Mouse (Mus musculus) heart, embryonic 15.5 days (tissue): ENCODE data around the gene Themis3. TPM values are rescaled to one million over a fixed set of nuclear protein-coding genes. Genes with fewer than 3 reads are reported as not detected.

ENCODE experiments used
- ATAC-seq: fragments of 200-750 bp; cut with Nextera tagmentation; replicated peaks from 2 replicates; pipeline ENCODE4 v1.8.0; 2017; ENCODE audit warnings: low read depth, moderate TSS enrichment; ENCODE audit not compliant: insufficient number of reproducible peaks, insufficient read depth, low FRiP score
- H3K27ac ChIP-seq: fragments of 300-500 bp; sonication (generic); 2 replicates; pipeline ENCODE4 v1.5.1; 2015; ENCODE audit warnings: mild to moderate bottlenecking, inconsistent platforms
- H3K27me3 ChIP-seq: fragments of 300-500 bp; sonication (generic); 2 replicates; pipeline ENCODE4 v1.6.1; 2015; ENCODE audit warnings: inconsistent platforms
- H3K36me3 ChIP-seq: fragments of 300-500 bp; sonication (generic); 2 replicates; pipeline ENCODE4 v1.6.1; 2015; ENCODE audit warnings: mild to moderate bottlenecking, inconsistent platforms
- H3K4me1 ChIP-seq: fragments of 300-500 bp; sonication (generic); replicated peaks from 2 replicates; pipeline ENCODE4 v1.6.1; 2015; ENCODE audit warnings: inconsistent platforms
- H3K4me2 ChIP-seq: fragments of 300-500 bp; sonication (generic); 2 replicates; pipeline ENCODE4 v1.6.1; 2015; ENCODE audit warnings: inconsistent platforms, mild to moderate bottlenecking, moderate library complexity
- H3K4me3 ChIP-seq: fragments of 300-500 bp; sonication (generic); 2 replicates; pipeline ENCODE4 v1.5.1; 2015; ENCODE audit warnings: mild to moderate bottlenecking, inconsistent platforms
- H3K9ac ChIP-seq: fragments of 300-500 bp; sonication (generic); 2 replicates; pipeline ENCODE4 v1.6.1; 2015; ENCODE audit warnings: mild to moderate bottlenecking, inconsistent platforms
- H3K9me3 ChIP-seq: fragments of 300-500 bp; sonication (generic); replicated peaks from 2 replicates; pipeline ENCODE4 v1.6.1; 2016; ENCODE audit warnings: inconsistent platforms
- WGBS: fragments of 180-500 bp; shearing (Covaris S2); methylation state at CpG from one replicate; pipeline ENCODE4 v1.1.7; 2015; ENCODE audit warnings: mixed read lengths; 5-methylcytosine and 5-hydroxymethylcytosine counted together
- polyA plus RNA-seq: library from polyadenylated mRNA; unstranded; fragments of >200 nt; fragmentation: Nextera tagmentation; extraction: Ambion mirVana; gene quantifications from 2 replicates; pipeline ENCODE4 v1.2.1, GENCODE M21; 2015

Themis3 gene
- polyA plus RNA-seq, 1 experiment from 2014 or later: 0.05 TPM

DNA sequence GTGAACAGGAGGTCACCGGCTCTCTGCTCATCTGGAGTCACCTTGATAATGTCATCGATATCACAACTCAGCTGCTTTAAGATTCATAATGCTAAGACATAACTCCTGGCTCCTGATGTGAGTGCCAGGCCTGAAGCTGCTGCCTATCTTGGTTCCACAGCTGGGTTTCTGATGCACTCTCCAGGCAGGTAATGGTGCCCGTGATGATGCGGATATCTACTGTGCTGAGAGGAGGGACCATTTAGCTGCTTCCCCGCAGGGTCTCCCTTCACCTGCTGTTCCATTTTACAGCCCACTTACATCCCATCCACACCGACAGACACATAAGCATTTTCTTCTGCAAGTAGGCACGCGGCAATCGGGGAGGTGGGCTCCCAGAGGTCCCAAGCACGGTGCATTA lies 7.7 kb downstream of the Themis3 start:
- no peak overlapping the region for H3K4me2 ChIP-seq
- no peak overlapping the region for H3K27ac ChIP-seq
- 82% methylated on average over 10 of the region's 10 CpGs for WGBS
- no peaks in the 10 kb centered on the region for H3K27me3 ChIP-seq
- 0 out of 2 replicates have a peak, but pooled peaks cover 4% of the 10 kb centered on the region for H3K4me1 ChIP-seq
- no peaks in the 10 kb centered on the region for H3K9me3 ChIP-seq
- H3K36me3 ChIP-seq: no peaks in the 10 kb centered on the region
- ATAC-seq: no peak
- no peak overlapping the region for H3K4me3 ChIP-seq
- H3K9ac ChIP-seq: no peak overlapping the region

DNA sequence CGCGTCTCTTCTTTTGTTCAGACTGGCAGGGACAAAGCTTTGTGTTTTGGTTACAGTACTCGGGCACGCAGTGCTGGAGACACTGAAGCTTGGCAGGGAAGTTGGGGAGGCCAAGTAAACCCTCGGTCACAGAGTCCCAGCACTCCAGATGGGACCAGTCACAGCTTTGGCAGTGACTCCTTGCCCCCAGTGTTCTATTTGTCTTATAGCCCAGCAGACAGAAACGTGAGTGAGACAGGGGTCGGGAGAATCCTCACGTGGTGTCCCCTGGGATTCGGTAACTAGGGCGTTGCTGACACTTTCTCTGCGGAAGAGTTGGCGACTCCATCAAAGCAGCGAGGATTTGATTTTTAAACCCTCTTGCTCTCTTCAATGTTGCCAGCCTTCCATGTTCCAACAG lies 8.3 kb downstream of the Themis3 start:
- ATAC-seq: no peak
- no peak overlapping the region for H3K4me2 ChIP-seq
- WGBS: 73% methylated on average over 13 of the region's 13 CpGs

DNA sequence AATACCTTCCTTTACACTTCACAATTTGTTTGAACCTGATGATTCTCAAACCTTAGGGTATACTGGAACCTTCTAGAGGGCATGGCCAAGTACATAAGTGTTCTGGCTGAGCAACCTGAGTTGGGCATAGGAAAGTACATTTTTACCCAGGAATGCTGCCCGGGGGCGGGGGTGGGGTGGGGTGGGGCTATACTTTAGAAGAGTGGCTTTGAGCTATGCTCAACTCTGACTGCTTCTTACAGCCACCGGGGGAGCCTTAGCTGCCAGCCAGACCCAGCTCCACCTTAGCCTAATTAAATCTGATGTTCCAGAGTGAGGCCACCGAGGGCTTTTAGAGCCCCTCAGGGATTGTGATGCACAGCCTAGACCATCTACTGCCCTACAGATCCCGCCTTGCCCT lies 13.4 kb downstream of the Themis3 start:
- ATAC-seq: no peak

More for the DNA sequence above, 8.3 kb downstream of the Themis3 start:
- Histone ChIP-seq H3K27ac (no peak overlapping the region), H3K27me3 (no peaks in the 10 kb centered on the region), H3K36me3 (no peaks in the 10 kb centered on the region), H3K4me3 (no peak overlapping the region), H3K9ac (no peak overlapping the region), H3K9me3 (no peaks in the 10 kb centered on the region), H3K4me1 (0 out of 2 replicates have a peak, but pooled peaks cover 4% of the 10 kb centered on the region)

DNA sequence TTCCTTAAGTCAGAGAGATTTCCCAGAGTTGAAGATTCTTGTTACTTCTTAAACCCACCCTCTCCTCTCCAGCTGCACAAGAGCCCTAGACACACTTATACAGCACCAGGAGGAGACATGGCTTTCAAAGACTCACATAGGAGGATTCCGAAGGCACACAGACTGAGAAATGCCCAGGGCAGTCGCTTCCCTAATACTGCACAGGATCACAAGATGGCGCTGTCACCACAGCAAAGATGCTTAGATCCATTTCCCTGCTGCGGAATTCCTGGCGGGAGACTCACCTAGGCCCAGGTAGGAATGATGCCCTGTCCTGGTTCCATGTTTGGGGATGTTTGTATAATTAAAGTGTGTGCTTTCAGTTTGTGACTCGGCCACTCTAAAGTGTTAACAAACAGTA lies 16.4 kb downstream of the Themis3 start:
- Histone ChIP-seq H3K9me3 (no peaks in the 10 kb centered on the region), H3K9ac (no peak overlapping the region), H3K36me3 (no peaks in the 10 kb centered on the region), H3K4me3 (no peak overlapping the region), H3K4me2 (no peak overlapping the region), H3K4me1 (no peaks in the 10 kb centered on the region), H3K27ac (no peak overlapping the region), H3K27me3 (0 out of 2 replicates have a peak, but pooled peaks cover 4% of the 10 kb centered on the region)
- WGBS: 15% methylated on average over 6 of the region's 6 CpGs
- ATAC-seq: no peak

More for the DNA sequence above, 13.4 kb downstream of the Themis3 start:
- Histone ChIP-seq H3K4me2 (no peak overlapping the region), H3K27ac (no peak overlapping the region), H3K4me3 (no peak overlapping the region), H3K27me3 (0 out of 2 replicates have a peak, but pooled peaks cover 4% of the 10 kb centered on the region), H3K4me1 (no peaks in the 10 kb centered on the region), H3K9ac (no peak overlapping the region), H3K9me3 (no peaks in the 10 kb centered on the region), H3K36me3 (no peaks in the 10 kb centered on the region)
- WGBS: 67% methylated on average over 5 of the region's 5 CpGs

DNA sequence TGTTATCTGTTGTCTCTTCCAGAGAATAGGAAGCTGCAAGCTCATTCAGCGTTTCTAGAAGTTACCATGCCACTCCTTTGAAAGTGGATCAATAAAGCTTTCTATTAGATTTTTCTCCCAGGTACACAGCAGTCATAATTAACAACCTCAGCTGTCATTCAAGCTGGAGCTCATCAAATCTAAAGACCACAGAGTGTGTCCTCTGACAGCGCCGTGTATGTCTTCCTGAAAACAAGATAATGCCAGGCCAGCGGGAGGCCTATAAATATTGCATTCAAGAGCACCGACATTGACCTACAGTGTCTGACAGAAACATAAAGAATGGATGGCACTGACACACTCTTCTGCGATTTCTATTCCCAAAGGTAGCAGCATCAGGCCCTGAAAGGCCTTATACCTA lies 16.9 kb downstream of the Themis3 start:
- Histone ChIP-seq H3K9me3 (no peaks in the 10 kb centered on the region), H3K27me3 (0 out of 2 replicates have a peak, but pooled peaks cover 4% of the 10 kb centered on the region), H3K36me3 (no peaks in the 10 kb centered on the region), H3K9ac (no peak overlapping the region), H3K27ac (no peak overlapping the region), H3K4me3 (no peak overlapping the region), H3K4me2 (no peak overlapping the region), H3K4me1 (no peaks in the 10 kb centered on the region)
- 68% methylated on average over 6 of the region's 6 CpGs for WGBS
- ATAC-seq: no peak

DNA sequence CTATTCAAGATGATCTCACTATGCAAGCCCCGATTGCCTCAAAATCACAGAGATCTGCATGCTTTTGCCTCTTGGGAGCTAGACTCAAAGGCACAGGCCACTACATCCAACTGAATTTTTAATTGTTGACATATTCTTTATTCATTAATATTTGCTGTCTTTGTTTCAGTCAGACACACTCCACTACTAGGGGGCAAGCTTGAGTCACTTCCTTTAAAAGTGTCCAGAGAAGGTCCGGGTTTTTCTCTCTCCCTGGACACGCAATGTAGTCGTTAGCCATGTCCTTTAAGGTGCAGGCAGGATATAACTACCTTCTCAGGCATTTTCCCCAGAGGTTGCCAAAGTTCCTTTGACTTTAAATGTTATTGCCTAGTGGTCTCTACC lies 21.8 kb downstream of the Themis3 start:
- no peak for ATAC-seq
- no peaks in the 10 kb centered on the region for H3K36me3 ChIP-seq
- no peak overlapping the region for H3K4me2 ChIP-seq
- no peaks in the 10 kb centered on the region for H3K27me3 ChIP-seq
- whole genome bisulfite sequencing: 62% methylated on average over 4 of the region's 4 CpGs
- H3K9me3 ChIP-seq: no peaks in the 10 kb centered on the region
- H3K4me3 ChIP-seq: no peak overlapping the region
- no peak overlapping the region for H3K27ac ChIP-seq
- H3K9ac ChIP-seq: no peak overlapping the region
- no peaks in the 10 kb centered on the region for H3K4me1 ChIP-seq

DNA sequence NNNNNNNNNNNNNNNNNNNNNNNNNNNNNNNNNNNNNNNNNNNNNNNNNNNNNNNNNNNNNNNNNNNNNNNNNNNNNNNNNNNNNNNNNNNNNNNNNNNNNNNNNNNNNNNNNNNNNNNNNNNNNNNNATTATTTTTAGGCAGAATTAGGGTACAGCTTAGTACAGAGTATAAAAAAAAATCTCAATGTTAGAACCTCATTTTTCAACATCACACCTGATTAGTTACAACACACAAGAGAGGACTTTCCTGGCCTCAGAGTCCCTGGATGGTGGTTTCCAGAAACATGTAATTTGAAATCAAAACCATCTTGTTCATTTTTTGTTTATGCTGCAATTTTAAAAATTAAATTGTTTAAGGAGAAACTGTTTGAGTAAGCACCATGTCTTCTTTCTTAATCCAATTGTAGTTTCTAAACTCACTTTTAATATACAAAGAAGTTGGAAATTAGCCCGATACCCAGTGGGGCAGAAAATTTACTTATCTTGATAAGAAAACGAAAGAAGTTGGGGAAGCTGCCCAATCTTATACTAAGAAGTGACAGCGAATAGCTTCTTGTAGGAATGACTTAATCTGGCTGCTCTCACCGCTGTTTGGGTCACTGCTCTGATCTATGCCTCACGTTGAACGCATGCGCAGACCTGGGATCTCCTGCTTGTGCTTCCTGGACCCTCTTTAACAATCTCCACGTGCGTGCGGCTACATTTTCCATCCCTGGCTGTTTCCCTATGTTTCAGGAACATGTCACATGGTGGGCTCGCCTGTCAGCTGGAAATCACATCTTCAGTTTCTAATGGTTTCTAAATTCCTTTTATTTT lies 22.4 kb downstream of the Themis3 start:
- H3K9ac ChIP-seq: no peak overlapping the region
- H3K9me3 ChIP-seq: no peaks in the 10 kb centered on the region
- WGBS: 67% methylated on average over 11 of the region's 11 CpGs
- no peak overlapping the region for H3K4me3 ChIP-seq
- no peaks in the 10 kb centered on the region for H3K4me1 ChIP-seq
- H3K4me2 ChIP-seq: no peak overlapping the region
- H3K36me3 ChIP-seq: no peaks in the 10 kb centered on the region
- ATAC-seq: no peak
- no peak overlapping the region for H3K27ac ChIP-seq
- no peaks in the 10 kb centered on the region for H3K27me3 ChIP-seq

DNA sequence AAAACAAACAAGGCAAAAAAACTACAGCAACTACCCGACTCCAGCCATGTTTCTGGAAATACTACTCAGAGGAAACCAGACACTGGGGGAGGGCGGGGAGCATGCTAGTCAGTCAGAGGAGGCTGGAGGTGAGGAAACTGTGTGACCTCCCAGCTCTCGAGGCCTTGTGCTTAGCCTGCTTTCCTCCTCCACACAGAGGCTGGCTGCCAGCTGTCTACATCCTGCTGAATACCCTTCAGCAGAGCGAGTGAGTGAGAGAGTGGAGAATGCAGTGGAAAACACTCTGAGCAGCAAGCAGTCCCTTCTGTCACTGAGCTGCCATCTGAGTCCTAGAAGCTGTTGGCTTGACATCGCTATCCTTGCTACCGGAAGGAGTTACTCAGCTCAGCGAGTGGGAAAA lies 30.2 kb downstream of the Themis3 start:
- WGBS: 53% methylated on average over 7 of the region's 7 CpGs
- H3K27ac ChIP-seq: no peak overlapping the region
- H3K4me2 ChIP-seq: no peak overlapping the region
- no peaks in the 10 kb centered on the region for H3K36me3 ChIP-seq
- no peaks in the 10 kb centered on the region for H3K4me1 ChIP-seq
- ATAC-seq: peak; percentile 72
- H3K27me3 ChIP-seq: no peaks in the 10 kb centered on the region
- no peak overlapping the region for H3K9ac ChIP-seq
- no peaks in the 10 kb centered on the region for H3K9me3 ChIP-seq
- no peak overlapping the region for H3K4me3 ChIP-seq

DNA sequence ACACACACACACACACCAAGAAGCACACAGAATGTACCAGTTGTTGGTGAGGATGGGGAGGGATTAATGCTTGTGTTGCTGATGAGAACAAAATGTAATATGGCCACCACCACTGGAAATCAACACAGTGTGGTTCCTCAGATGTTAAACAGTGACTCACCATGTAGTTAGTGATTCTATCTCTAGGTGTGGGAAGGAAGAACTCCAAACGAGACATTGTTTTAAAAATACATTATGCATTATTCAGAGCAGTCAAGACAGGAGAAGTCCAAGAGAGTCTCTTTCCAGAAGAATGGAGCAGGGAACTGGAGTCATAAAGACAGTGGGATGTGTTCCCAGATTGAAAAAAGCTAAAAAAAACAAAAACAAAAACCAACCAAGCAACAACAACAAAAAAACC lies 30.9 kb downstream of the Themis3 start:
- no peak overlapping the region for H3K4me2 ChIP-seq
- H3K4me3 ChIP-seq: no peak overlapping the region
- no peak overlapping the region for H3K27ac ChIP-seq
- no peak for ATAC-seq
- H3K4me1 ChIP-seq: no peaks in the 10 kb centered on the region
- H3K27me3 ChIP-seq: no peaks in the 10 kb centered on the region
- no peak overlapping the region for H3K9ac ChIP-seq
- no peaks in the 10 kb centered on the region for H3K9me3 ChIP-seq
- 23% methylated on average over 1 of the region's 1 CpGs for WGBS
- no peaks in the 10 kb centered on the region for H3K36me3 ChIP-seq

DNA sequence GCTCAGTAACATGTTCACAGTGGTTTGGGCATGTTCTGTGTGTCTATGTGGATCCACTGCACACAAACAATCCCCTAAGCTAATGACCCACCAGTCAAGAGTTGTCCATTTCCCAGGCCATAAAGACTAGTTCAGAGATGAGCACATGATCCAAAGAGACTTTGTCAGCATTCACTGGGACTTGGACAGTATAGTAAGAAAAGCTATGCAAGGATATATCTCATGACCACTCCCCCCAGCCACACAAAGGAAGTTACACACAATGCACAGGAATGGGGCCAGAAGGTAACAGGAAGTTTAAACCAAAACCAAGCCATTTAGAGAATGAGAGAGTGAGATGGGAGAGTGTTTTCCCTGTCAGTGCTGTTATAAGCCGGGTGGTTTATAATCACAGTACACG lies 33.0 kb downstream of the Themis3 start:
- no peaks in the 10 kb centered on the region for H3K27me3 ChIP-seq
- H3K4me3 ChIP-seq: no peak overlapping the region
- no peaks in the 10 kb centered on the region for H3K9me3 ChIP-seq
- no peaks in the 10 kb centered on the region for H3K4me1 ChIP-seq
- H3K4me2 ChIP-seq: no peak overlapping the region
- no peak overlapping the region for H3K9ac ChIP-seq
- WGBS: 55% methylated on average over 2 of the region's 2 CpGs
- H3K36me3 ChIP-seq: no peaks in the 10 kb centered on the region
- ATAC-seq: no peak
- H3K27ac ChIP-seq: no peak overlapping the region

DNA sequence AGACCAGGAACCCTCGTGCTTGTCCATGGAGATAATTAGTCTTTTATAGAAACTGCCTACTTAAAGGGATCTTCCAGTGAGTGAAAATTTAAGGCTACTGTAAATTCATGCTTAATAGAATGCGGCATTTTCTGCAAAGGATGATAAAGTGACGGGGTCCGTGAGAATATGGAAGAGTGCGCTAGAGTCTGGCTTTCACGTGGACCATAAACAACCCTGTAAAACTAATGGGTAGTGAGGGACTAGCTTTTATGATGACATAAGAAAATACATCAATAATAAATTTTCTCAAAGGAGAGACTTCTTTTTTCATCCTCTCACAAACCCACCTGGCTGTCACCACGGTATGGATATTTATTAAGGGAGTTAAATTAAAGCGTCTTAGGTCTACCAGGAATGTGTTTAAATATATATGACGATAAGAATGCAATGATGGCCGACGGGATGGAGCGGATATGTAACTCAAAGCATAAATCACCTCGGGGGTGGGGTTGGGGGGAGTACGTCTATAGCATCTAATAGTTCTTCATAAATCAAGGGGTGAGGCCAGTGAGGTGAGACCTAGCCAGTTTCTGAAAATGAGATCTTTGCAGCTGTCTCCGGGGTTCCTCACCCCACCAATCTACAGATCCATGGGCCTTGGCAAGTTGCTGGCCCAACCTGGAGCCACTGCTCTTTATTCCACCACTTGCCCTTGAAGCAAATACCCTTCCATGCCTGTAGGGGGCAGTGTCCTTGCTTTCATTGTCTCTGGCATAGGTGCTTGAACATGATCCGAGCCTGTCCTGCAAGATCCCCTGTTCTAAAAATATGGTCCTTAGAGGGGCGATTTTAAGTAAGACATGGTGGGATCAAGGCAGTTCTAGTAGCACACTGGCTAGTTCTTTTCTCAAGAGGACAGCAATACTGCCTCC lies 35.8 kb downstream of the Themis3 start:
- no peak overlapping the region for H3K27ac ChIP-seq
- H3K9me3 ChIP-seq: no peaks in the 10 kb centered on the region
- H3K4me3 ChIP-seq: no peak overlapping the region
- H3K4me2 ChIP-seq: no peak overlapping the region
- no peaks in the 10 kb centered on the region for H3K27me3 ChIP-seq
- WGBS: 83% methylated on average over 17 of the region's 17 CpGs
- no peaks in the 10 kb centered on the region for H3K4me1 ChIP-seq
- no peaks in the 10 kb centered on the region for H3K36me3 ChIP-seq
- ATAC-seq: no peak
- no peak overlapping the region for H3K9ac ChIP-seq
